Mouse (Mus musculus) G1E (cell line): ENCODE measurements around the gene Mesp2. TPM values are rescaled to one million over a fixed set of nuclear protein-coding genes. Genes with fewer than 3 reads are reported as not detected.

Source experiments
- ATAC-seq: 2 replicates; pipeline ENCODE4 v1.8.0; 2016; ENCODE audit warnings: mild to moderate bottlenecking; ENCODE audit not compliant: insufficient number of reproducible peaks, poor library complexity, low FRiP score, severe bottlenecking; ENCODE audit errors: extremely low read depth
- DNase-seq: peaks from one replicate; pipeline ENCODE4 v3.0.0; 2012; ENCODE audit warnings: low spot score
- H3K27me3 ChIP-seq: 2 replicates; pipeline ENCODE4 v1.6.1; 2012; ENCODE audit warnings: mild to moderate bottlenecking, low read length, inconsistent platforms; ENCODE audit not compliant: insufficient read depth
- H3K36me3 ChIP-seq: replicated peaks from 2 replicates; pipeline ENCODE3; 2012; ENCODE audit warnings: mild to moderate bottlenecking, inconsistent platforms
- H3K4me1 ChIP-seq: 2 replicates; pipeline ENCODE4 v1.6.1; 2012; ENCODE audit warnings: low read depth, low read length, inconsistent platforms, mixed read lengths; ENCODE audit not compliant: insufficient read depth
- H3K4me3 ChIP-seq: 2 replicates; pipeline ENCODE4 v1.5.1; 2012; ENCODE audit warnings: low read depth, mild to moderate bottlenecking, inconsistent platforms, low read length, moderate library complexity, mixed read lengths
- H3K9me3 ChIP-seq: replicated peaks from 2 replicates; pipeline ENCODE4 v1.6.1; 2012; ENCODE audit warnings: inconsistent platforms
- CTCF ChIP-seq: IDR thresholded peaks from 2 replicates; pipeline ENCODE4 v1.5.1; 2012; ENCODE audit warnings: low read depth, low read length, inconsistent platforms, mixed read lengths
- GATA1 ChIP-seq: IDR thresholded peaks from 2 replicates; pipeline ENCODE4 v1.6.1; 2012; ENCODE audit warnings: borderline replicate concordance, low read length, inconsistent platforms, mixed read lengths
- GATA2 ChIP-seq: IDR thresholded peaks from 2 replicates; pipeline ENCODE4 v1.6.1; 2012; ENCODE audit warnings: low read depth, low read length, inconsistent platforms, borderline replicate concordance
- POLR2AphosphoS5 ChIP-seq: IDR thresholded peaks from 2 replicates; pipeline ENCODE4 v1.6.1; 2012; ENCODE audit warnings: low read depth, low read length, inconsistent platforms; ENCODE audit not compliant: insufficient replicate concordance
- TAL1 ChIP-seq: conservative IDR thresholded peaks from 2 replicates; pipeline ENCODE4 v1.6.1; 2012; ENCODE audit warnings: low read depth, low read length, inconsistent platforms, mixed read lengths
- polyA plus RNA-seq: library from polyadenylated mRNA; stranded (reverse); fragments of >175 nt; gene quantifications from 2 replicates; pipeline ENCODE4 v1.2.3, GENCODE M21; 2012
- total RNA-seq, 2 experiments: library from RNA; stranded (forward) in 1 of 2; stranded (reverse) in 1 of 2; fragments of 200-1000 nt in 1 of 2; fragments of >200 nt in 1 of 2; fragmentation: Nextera tagmentation in 1 of 2; gene quantifications; 2 replicates each; pipeline ENCODE4 v1.2.3; 2014 to 2017

Mesp2 gene
- total RNA-seq (2014; fragmentation: Nextera tagmentation), result not detected in 2 replicates
- 0.17 TPM in 1 of 2 replicates, not detected in the other for total RNA-seq (2017)
- polyA plus RNA-seq, result not detected in 2 replicates

DNA sequence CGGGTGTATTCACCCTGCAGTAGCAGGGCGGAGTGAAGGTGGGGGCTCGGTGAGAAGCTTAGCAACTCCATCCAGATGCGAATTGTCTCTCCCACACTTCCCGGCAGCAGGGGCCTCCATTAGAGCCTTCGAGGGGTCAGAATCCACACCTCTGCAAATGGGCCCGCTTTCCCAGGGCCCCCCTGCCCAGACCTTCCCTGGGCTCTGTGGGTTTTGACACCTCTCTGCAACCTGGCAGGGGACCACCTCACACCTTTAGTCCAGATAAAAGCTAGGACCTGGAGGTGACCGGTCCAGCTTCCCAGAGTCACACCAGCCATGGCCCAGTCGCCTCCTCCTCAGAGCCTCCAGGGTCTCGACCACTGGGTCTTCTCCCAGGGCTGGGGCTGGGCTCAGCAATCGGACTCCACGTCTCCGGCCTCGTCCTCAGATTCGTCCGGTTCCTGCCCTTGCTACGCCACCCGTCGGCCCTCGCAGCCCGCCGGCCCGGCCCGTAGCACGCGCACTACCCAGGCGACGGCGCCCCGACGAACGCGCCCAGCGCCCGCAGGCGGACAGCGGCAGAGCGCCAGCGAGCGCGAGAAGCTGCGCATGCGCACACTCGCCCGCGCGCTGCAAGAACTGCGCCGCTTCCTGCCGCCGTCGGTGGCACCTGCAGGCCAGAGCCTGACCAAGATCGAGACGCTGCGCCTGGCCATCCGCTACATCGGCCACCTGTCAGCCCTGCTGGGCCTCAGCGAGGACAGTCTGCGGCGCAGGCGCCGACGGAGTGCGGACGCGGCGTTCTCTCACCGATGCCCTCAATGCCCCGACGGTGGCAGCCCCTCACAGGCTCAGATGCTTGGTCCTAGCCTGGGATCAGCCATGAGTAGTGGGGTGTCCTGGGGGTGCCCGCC lies at the start of gene Mesp2:
Mesp2 (plus strand) TSS at position 117 of the 896 bp plus-strand sequence.
- no peak within 1 kb of the TSS for H3K4me3 ChIP-seq
- H3K27me3 ChIP-seq, result peaks cover 14% of the 10 kb centered on the region
- no peaks in the 10 kb centered on the region for H3K36me3 ChIP-seq
- TF ChIP-seq GATA1, result no peak
- no peak for TF ChIP-seq CTCF
- no peak for TF ChIP-seq TAL1
- no peak for TF ChIP-seq GATA2
- TF ChIP-seq POLR2AphosphoS5, result no peak
- no peaks in the 10 kb centered on the region for H3K9me3 ChIP-seq
- DNase-seq (no peak), ATAC-seq (no peak)
- H3K4me1 ChIP-seq, result no peaks in the 10 kb centered on the region

GRCm38 (mm10) chr7:79761124-79761876 lies 49.2 kb upstream of the Mesp2 start:
- Histone ChIP-seq H3K36me3 (no peaks in the 10 kb centered on the region), H3K9me3 (no peaks in the 10 kb centered on the region), H3K4me1 (no peaks in the 10 kb centered on the region), H3K27me3 (peaks cover 8% of the 10 kb centered on the region), H3K4me3 (no peak overlapping the region)
- DNase-seq (no peak), ATAC-seq (no peak)
- TF ChIP-seq POLR2AphosphoS5 (no peak), CTCF (no peak), TAL1 (no peak), GATA1 (no peak), GATA2 (no peak)

- DNase-seq (no peak), ATAC-seq (no peak)
- TF ChIP-seq GATA2, result no peak
- no peak for TF ChIP-seq TAL1
- TF ChIP-seq CTCF, result no peak
- no peak for TF ChIP-seq GATA1
- no peak for TF ChIP-seq POLR2AphosphoS5
- Histone ChIP-seq H3K4me3 (no peak overlapping the region), H3K4me1 (no peaks in the 10 kb centered on the region), H3K9me3 (no peaks in the 10 kb centered on the region), H3K27me3 (peaks cover 8% of the 10 kb centered on the region), H3K36me3 (no peaks in the 10 kb centered on the region)
Measured at GRCm38 (mm10) chr7:79762106-79762505, 48.4 kb upstream of the Mesp2 start.

- ATAC-seq (no peak), DNase-seq (no peak)
- Histone ChIP-seq H3K4me3 (no peak overlapping the region), H3K36me3 (no peaks in the 10 kb centered on the region), H3K9me3 (no peaks in the 10 kb centered on the region), H3K4me1 (no peaks in the 10 kb centered on the region), H3K27me3 (peaks cover 14% of the 10 kb centered on the region)
- TF ChIP-seq POLR2AphosphoS5, result no peak
- no peak for TF ChIP-seq TAL1
- no peak for TF ChIP-seq GATA1
- no peak for TF ChIP-seq GATA2
- no peak for TF ChIP-seq CTCF
Measured at GRCm38 (mm10) chr7:79765991-79766390, 44.5 kb upstream of the Mesp2 start.

DNA sequence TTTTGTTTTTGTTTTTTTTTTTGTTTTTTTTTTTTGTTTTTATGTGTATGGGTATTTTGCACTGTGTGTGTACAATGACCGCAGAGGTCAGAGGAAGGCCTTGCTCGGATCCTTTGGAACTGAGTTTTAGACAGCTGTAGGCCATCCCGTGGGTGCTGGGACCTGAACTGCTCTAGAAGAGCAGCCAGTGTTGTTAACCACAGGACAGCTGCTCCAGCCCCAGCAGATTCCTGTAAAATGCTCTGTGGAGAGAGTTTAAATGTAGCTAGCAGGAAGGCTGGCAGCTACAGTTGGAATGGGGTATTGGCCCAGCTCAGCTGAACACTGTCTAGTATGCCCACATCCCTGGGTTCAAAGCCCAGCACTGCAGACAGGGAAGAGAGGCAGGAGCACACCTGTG lies 40.9 kb upstream of the Mesp2 start:
- DNase-seq (no peak), ATAC-seq (no peak)
- Histone ChIP-seq H3K9me3 (no peaks in the 10 kb centered on the region), H3K4me1 (no peaks in the 10 kb centered on the region), H3K36me3 (no peaks in the 10 kb centered on the region), H3K27me3 (peaks cover 41% of the 10 kb centered on the region), H3K4me3 (no peak overlapping the region)
- TF ChIP-seq POLR2AphosphoS5 (no peak), TAL1 (no peak), GATA2 (no peak), GATA1 (no peak), CTCF (no peak)
